Mouse (Mus musculus) lung, embryonic 14.5 days (tissue): ENCODE measurements around the gene Akna. TPM values are rescaled to one million over a fixed set of nuclear protein-coding genes. Genes with fewer than 3 reads are reported as not detected.

Experiments
- ATAC-seq: fragments of 200-750 bp; cut with Nextera tagmentation; 2 replicates; pipeline ENCODE4 v1.8.0; 2017; ENCODE audit warnings: mild to moderate bottlenecking, moderate TSS enrichment, moderate library complexity; ENCODE audit not compliant: insufficient read depth
- DNase-seq: peaks from one replicate; pipeline ENCODE4 v3.0.0-alpha.2; 2015
- H3K27ac ChIP-seq: fragments of 300-500 bp; sonication (generic); 2 replicates; pipeline ENCODE4 v1.5.1; 2014; ENCODE audit warnings: low read depth, mild to moderate bottlenecking, moderate library complexity
- H3K27me3 ChIP-seq: fragments of 300-500 bp; sonication (generic); 2 replicates; pipeline ENCODE4 v1.6.1; 2014; ENCODE audit warnings: low read length, control low read depth; ENCODE audit not compliant: insufficient read depth
- H3K36me3 ChIP-seq: fragments of 300-500 bp; sonication (generic); 2 replicates; pipeline ENCODE4 v1.6.1; 2014; ENCODE audit warnings: control low read depth; ENCODE audit not compliant: insufficient read depth
- H3K4me1 ChIP-seq: fragments of 300-500 bp; sonication (generic); 2 replicates; pipeline ENCODE4 v1.6.1; 2014; ENCODE audit warnings: antibody characterized with exemption, control low read depth; ENCODE audit not compliant: insufficient read depth
- H3K4me2 ChIP-seq: fragments of 300-500 bp; sonication (generic); 2 replicates; pipeline ENCODE4 v1.6.1; 2014; ENCODE audit warnings: mild to moderate bottlenecking
- H3K4me3 ChIP-seq: fragments of 300-500 bp; sonication (generic); 2 replicates; pipeline ENCODE4 v1.5.1; 2014; ENCODE audit warnings: low read depth, low read length
- H3K9ac ChIP-seq: fragments of 300-500 bp; sonication (generic); 2 replicates; pipeline ENCODE4 v1.6.1; 2014
- H3K9me3 ChIP-seq: fragments of 300-500 bp; sonication (generic); 2 replicates; pipeline ENCODE4 v1.6.1; 2016; ENCODE audit warnings: low read depth, low read length, control low read depth
- CTCF ChIP-seq: IDR thresholded peaks from 2 replicates; pipeline ENCODE4 v1.5.1; 2016; ENCODE audit warnings: antibody characterized with exemption, low read depth
- WGBS: fragments of 180-500 bp; shearing (Covaris S2); extraction: QIAGEN DNeasy Blood & Tissue Kit; methylation state at CpG from one replicate; pipeline ENCODE4 v1.1.7; 2014; 5-methylcytosine and 5-hydroxymethylcytosine counted together
- polyA plus RNA-seq: library from polyadenylated mRNA; unstranded; fragments of >200 nt; fragmentation: Nextera tagmentation; extraction: Ambion mirVana; gene quantifications from 2 replicates; pipeline ENCODE4 v1.2.1, GENCODE M21; 2014

Akna gene
- polyA plus RNA-seq, 1 experiment from 2014 or later, result 12.6 TPM

DNA sequence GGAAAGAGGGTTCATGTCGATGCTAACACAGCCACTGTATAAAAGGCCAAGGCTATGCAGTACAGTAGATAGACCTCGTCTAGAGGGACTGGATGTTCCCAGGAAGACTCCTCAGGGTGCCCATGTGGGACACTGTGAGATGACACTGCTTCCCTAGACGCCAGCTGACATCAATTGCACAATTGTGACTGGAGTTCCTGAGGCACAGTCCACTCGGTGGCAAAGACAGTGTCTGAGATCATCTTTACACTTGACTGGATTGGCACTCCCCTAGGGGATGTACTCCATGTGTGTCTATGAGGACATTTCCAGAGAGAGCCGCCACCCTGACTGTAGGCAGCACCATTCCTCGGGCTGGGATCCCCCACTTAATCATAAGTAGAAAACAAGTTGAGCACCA is 54.6 kb downstream of the Akna start:
- 69% methylated on average over 6 of the region's 6 CpGs for WGBS
- H3K4me1 ChIP-seq, result no peaks in the 10 kb centered on the region
- no peaks in the 10 kb centered on the region for H3K9me3 ChIP-seq
- no peaks in the 10 kb centered on the region for H3K27me3 ChIP-seq
- H3K4me3 ChIP-seq, result no peak overlapping the region
- no peaks in the 10 kb centered on the region for H3K36me3 ChIP-seq
- H3K9ac ChIP-seq, result no peak overlapping the region
- H3K4me2 ChIP-seq, result no peak overlapping the region
- no peak overlapping the region for H3K27ac ChIP-seq
- no peak for ATAC-seq
- no peak for DNase-seq
- TF ChIP-seq CTCF, result no peak

DNA sequence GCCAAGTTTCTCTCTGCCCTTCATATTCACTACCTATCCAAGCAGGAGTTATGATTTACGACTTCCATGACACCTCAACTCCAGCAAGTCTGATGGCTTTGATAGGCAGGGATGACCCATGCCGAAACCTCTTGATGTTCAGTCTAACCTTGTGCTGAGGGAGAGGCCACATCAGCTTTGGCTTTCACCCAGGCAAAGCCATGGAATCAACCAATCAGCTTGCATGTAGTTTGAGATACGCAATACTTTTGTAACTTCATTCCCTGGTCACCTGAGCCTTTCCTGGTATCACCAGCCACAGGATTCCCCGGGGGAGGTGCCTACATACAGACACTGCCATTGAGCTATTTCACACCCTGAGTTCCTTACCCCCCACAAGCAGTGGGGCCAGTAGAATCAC is 56.5 kb downstream of the Akna start:
- WGBS, result 77% methylated on average over 4 of the region's 4 CpGs
- Histone ChIP-seq H3K27me3 (no peaks in the 10 kb centered on the region), H3K27ac (no peak overlapping the region), H3K4me2 (no peak overlapping the region), H3K36me3 (no peaks in the 10 kb centered on the region), H3K4me3 (no peak overlapping the region), H3K4me1 (no peaks in the 10 kb centered on the region), H3K9ac (no peak overlapping the region), H3K9me3 (no peaks in the 10 kb centered on the region)
- no peak for TF ChIP-seq CTCF
- no peak for ATAC-seq
- no peak for DNase-seq

DNA sequence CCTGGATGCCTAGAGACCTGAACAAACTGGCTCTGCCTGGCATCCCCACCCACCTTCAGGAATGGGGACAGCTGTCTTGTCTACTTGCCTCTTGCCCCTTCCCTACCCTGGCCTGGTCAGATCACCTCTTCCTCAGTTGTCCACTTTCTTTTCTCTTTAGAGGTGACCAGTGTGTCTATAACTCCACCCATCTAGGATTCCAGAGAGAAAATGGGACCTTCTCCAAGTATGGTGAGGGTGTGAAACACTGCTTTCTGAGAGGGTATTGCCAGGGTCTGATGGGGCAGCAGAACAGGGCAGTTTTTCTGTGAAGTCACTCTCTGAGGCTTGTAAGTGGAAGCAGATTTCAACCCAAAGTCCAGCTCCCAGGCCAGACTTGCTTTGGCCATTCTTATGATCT is 57.9 kb downstream of the Akna start:
- Histone ChIP-seq H3K9me3 (no peaks in the 10 kb centered on the region), H3K27ac (no peak overlapping the region), H3K4me1 (no peaks in the 10 kb centered on the region), H3K4me3 (no peak overlapping the region), H3K9ac (no peak overlapping the region), H3K27me3 (no peaks in the 10 kb centered on the region), H3K4me2 (no peak overlapping the region), H3K36me3 (no peaks in the 10 kb centered on the region)
- TF ChIP-seq CTCF, result no peak
- DNase-seq, result no peak
- no peak for ATAC-seq

DNA sequence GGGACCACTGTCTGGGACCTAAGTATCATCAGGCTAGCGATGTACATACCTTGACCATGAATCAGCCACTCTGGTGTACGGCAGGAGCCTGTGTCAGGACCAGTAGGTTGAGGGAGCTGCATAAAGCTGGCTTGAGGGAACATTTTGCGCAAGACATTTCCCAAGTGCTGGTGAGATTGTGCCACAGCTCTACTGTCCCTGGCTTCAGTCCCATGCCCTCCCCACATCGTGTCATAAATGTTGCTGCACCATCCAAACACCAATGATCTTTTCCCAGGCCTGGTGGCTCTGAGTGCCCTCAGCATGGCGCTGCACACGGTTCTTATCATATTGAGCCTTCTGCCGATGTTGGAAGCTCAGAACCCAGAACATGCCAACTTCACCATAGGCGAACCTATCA is 58.9 kb downstream of the Akna start, which contains the start of gene Orm1:
Gene Orm1, plus strand, starts transcription at position 266 of the 400 bp plus-strand sequence.
- no peak for TF ChIP-seq CTCF
- Histone ChIP-seq H3K9me3 (no peaks in the 10 kb centered on the region), H3K4me1 (no peaks in the 10 kb centered on the region), H3K27ac (no peak within 1 kb of the TSS), H3K27me3 (no peaks in the 10 kb centered on the region), H3K4me2 (no peak within 1 kb of the TSS), H3K9ac (no peak within 1 kb of the TSS), H3K36me3 (no peaks in the 10 kb centered on the region), H3K4me3 (no peak within 1 kb of the TSS)
- ATAC-seq (no peak; the same call in 1 of the 2 replicates), DNase-seq (no peak)
- WGBS, result 81% methylated on average over 8 of the region's 8 CpGs

DNA sequence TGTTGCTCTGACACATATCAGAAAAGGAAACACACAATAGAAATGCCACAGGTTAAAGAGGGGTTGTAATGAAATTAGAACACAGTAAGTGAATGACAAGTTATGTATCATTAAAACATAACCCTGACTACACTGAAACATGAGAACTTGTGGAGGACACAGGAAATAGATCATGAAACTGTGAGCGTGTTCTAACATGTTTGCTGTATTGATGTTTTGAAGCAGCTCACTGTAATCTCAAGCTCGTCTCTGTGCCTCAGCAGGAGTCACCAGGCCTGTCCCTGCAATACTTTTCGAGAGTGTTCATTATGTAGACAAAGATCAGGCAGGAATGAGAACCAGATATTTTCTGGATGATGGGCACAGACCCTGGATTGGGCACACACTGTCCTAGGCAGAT is 59.5 kb downstream of the Akna start:
- Histone ChIP-seq H3K4me3 (no peak overlapping the region), H3K4me1 (no peaks in the 10 kb centered on the region), H3K36me3 (no peaks in the 10 kb centered on the region), H3K27ac (no peak overlapping the region), H3K27me3 (no peaks in the 10 kb centered on the region), H3K4me2 (no peak overlapping the region), H3K9ac (no peak overlapping the region), H3K9me3 (no peaks in the 10 kb centered on the region)
- no peak for ATAC-seq
- no peak for DNase-seq
- WGBS, result 46% methylated on average over 3 of the region's 3 CpGs
- no peak for TF ChIP-seq CTCF

DNA sequence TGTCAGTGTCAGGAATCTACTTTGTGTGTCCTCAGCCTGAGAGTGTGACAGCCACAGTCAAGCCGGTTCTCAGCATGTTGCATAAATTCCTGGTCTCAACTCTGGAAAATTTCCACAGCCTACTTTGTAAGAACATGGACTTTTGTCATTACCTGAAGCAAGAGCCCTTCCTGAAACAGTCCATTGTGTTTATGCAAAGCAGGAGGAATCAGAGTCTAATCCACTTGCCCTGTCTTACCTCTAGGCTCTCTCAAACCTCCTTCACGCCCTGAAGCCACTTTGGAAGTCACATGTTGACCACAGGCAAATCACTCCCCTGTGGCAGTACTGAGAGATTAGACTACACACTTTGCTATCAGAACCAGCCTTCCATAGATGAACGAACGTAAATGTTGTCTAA is 60.7 kb downstream of the Akna start:
- WGBS, result 53% methylated on average over 4 of the region's 4 CpGs
- Histone ChIP-seq H3K4me3 (no peak overlapping the region), H3K9me3 (no peaks in the 10 kb centered on the region), H3K9ac (no peak overlapping the region), H3K27ac (no peak overlapping the region), H3K4me2 (no peak overlapping the region), H3K36me3 (no peaks in the 10 kb centered on the region), H3K4me1 (no peaks in the 10 kb centered on the region), H3K27me3 (no peaks in the 10 kb centered on the region)
- DNase-seq (no peak), ATAC-seq (no peak)
- TF ChIP-seq CTCF, result no peak

DNA sequence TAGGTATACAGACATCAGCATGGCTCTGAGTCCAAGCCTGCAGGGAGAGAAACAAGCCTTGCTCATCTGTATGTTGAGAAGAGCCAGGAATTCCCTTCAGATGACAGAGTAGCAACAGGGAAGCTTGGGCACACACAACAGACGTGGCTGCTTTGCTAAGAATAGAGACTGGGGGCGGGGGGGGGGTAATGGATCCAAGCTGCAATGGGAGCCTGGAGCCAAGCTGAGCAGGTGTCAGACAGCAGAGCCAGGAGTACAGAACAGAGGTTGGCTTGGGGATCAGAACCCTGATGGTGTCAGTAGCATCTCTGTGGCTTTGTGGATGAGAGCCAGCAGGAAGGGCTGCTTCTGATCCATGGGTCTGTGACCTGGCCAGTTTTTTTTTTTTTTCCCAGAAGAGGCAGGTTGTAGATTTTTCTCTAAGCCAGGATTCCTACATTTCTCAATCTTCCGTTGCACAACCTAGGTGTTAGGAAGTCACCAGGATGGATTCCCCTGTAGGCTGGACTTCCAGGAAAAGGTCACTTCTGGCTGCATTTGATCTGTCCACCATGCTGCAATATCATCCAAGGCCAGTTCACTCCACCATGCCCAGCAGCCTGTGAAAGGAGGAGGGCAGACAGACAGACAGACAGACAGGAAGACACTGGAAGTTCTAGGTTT is 64.6 kb downstream of the Akna start:
- H3K27me3 ChIP-seq, result no peaks in the 10 kb centered on the region
- TF ChIP-seq CTCF, result no peak
- H3K4me3 ChIP-seq, result no peak overlapping the region
- H3K9ac ChIP-seq, result no peak overlapping the region
- no peak for DNase-seq
- no peak for ATAC-seq
- no peaks in the 10 kb centered on the region for H3K4me1 ChIP-seq
- H3K9me3 ChIP-seq, result no peaks in the 10 kb centered on the region
- WGBS, result 54% methylated on average over 3 of the region's 3 CpGs
- H3K4me2 ChIP-seq, result no peak overlapping the region
- peaks cover 8% of the 10 kb centered on the region for H3K36me3 ChIP-seq
- no peak overlapping the region for H3K27ac ChIP-seq
